Mouse (Mus musculus): Measurements from ENCODE around the gene Arsg. TPM values are rescaled to one million over a fixed set of nuclear protein-coding genes. Genes with fewer than 3 reads are reported as not detected.

Arsg gene
- total and polyA plus RNA-seq, 3 experiments: 0.79 to 3.3 (median 1.4) TPM

DNA sequence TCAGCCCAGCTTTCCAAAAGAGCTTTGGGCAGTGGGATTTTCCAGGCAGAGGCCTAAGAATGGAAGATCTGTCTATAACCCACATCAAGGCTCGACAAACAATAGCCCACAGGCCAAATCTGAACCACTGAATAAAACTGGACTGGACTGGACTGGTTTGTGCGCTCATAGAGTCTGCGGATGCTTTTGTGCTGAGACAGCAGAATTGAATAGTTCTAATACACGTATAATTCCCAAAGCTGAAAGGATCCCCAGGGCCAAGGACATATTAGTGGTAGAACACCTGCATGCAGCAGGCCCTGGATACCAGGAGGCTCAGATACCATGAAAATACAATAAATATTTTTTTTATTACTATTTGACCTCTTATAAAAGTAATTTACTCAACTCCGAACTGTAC lies 16.9 kb upstream of the Arsg start:
- Histone ChIP-seq H3K9ac (ENCODE audit: insufficient read depth, low read depth) (no peak overlapping the region), H3K27ac (ENCODE audit: insufficient read depth, low read depth) (no peak overlapping the region), H3K9me3 (replicated peaks; ENCODE audit: low read length) (no peaks in the 10 kb centered on the region), H3K4me3 (replicated peaks in 1 of 3; ENCODE audit: low read depth in 2 of 3, low read length in 2 of 3, poor library complexity in 1 of 3) (no peak overlapping the region), H3K79me2 (replicated peaks; ENCODE audit: control insufficient read depth, extremely low read depth, insufficient read depth, poor library complexity, severe bottlenecking) (no peaks in the 10 kb centered on the region), H3K4me1 (ENCODE audit: control insufficient read depth in 1 of 2, insufficient read depth in 2 of 2) (no peaks in the 10 kb centered on the region), H3K4me2 (ENCODE audit: insufficient read depth, low read depth, poor library complexity, severe bottlenecking) (no peak overlapping the region), H3K27me3 (replicated peaks) (no peaks in the 10 kb centered on the region), H3K36me3 (replicated peaks in 1 of 2; ENCODE audit: control insufficient read depth in 1 of 2, insufficient read depth in 1 of 2, low read length in 1 of 2) (peaks cover 29 to 88% of the 10 kb centered on the region in 2 experiments)
- in situ Hi-C loops (cut with MboI; ENCODE audit: low pct_ligation_motif_present, low pct_unique_long_range_greater_than_20kb, low sequenced_read_pairs) (no loop called here), dilution Hi-C loops (cut with MboI; ENCODE audit: extremely low pct_ligation_motif_present, extremely low pct_unique_long_range_greater_than_20kb, low sequenced_read_pairs) (no loop called here)
- TF ChIP-seq E2F4 (IDR thresholded peaks at IDR 0.05; ENCODE audit: insufficient replicate concordance, low read depth, low read length) (no peak), MAFK (IDR thresholded peaks at IDR 0.05; ENCODE audit: insufficient replicate concordance, low read length) (peak; percentile 88)
- DNase-seq (ENCODE audit: extremely low read depth): no peak

DNA sequence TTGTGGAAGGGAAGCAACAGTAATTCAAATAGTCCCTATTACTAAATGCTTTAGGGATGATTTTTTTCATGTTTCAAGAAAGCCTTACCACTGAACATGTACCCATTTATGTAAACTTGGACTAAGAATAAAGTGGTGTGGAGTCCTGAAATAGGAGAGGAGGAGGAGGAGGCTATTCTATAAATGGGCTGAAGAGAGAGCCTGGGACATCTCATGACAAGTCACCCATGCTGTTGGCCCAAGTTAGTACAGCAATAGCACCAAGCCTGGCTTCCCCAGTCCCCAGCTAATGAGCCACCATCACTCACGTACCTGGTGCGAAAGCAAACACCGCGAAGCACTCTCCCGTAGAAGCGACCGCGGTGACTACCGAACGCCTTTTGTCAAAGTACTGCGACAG lies 15.0 kb upstream of the Arsg start:
- no peak overlapping the region for H3K9ac ChIP-seq (ENCODE audit: insufficient read depth, low read depth)
- peaks cover 37 to 92% of the 10 kb centered on the region in 2 experiments for H3K36me3 ChIP-seq (replicated peaks in 1 of 2; ENCODE audit: control insufficient read depth in 1 of 2, insufficient read depth in 1 of 2, low read length in 1 of 2)
- no peak for DNase-seq (ENCODE audit: extremely low read depth)
- no peaks in the 10 kb centered on the region for H3K9me3 ChIP-seq (replicated peaks; ENCODE audit: low read length)
- TF ChIP-seq MEF2A (IDR thresholded peaks at IDR 0.05; ENCODE audit: borderline replicate concordance, low read depth, low read length) (no peak), MYC (IDR thresholded peaks at IDR 0.05; ENCODE audit: low read depth, low read length) (no peak), TCF12 (IDR thresholded peaks at IDR 0.05; ENCODE audit: low read depth, low read length) (no peak), PAX5 (IDR thresholded peaks at IDR 0.05; ENCODE audit: low read length) (no peak), IRF4 (IDR thresholded peaks at IDR 0.05; ENCODE audit: low read depth, low read length) (no peak), JUN (IDR thresholded peaks at IDR 0.05; ENCODE audit: insufficient read depth, low read depth, low read length) (no peak), MAX (IDR thresholded peaks at IDR 0.05; ENCODE audit: low read length) (no peak), SMC3 (IDR thresholded peaks at IDR 0.05; ENCODE audit: low read depth, low read length) (no peak), MXI1 (IDR thresholded peaks at IDR 0.05; ENCODE audit: low read depth, low read length) (no peak), UBTF (IDR thresholded peaks at IDR 0.05; ENCODE audit: low read depth, low read length) (no peak), BHLHE40 (IDR thresholded peaks at IDR 0.05; ENCODE audit: low read depth, low read length) (no peak), JUND (conservative IDR thresholded peaks at IDR 0.05; ENCODE audit: low read depth, low read length) (no peak), USF2 (conservative IDR thresholded peaks at IDR 0.05; ENCODE audit: low read depth, low read length) (no peak), ELF1 (IDR thresholded peaks at IDR 0.05; ENCODE audit: low read depth, low read length) (no peak), KAT2A (IDR thresholded peaks at IDR 0.05; ENCODE audit: insufficient replicate concordance, low read length) (no peak)
- no peak overlapping the region for H3K27ac ChIP-seq (ENCODE audit: insufficient read depth, low read depth)
- no peaks in the 10 kb centered on the region for H3K27me3 ChIP-seq (replicated peaks)
- dilution Hi-C loops (cut with MboI; ENCODE audit: extremely low pct_ligation_motif_present, extremely low pct_unique_long_range_greater_than_20kb, low sequenced_read_pairs) (no loop called here), in situ Hi-C loops (cut with MboI; ENCODE audit: low pct_ligation_motif_present, low pct_unique_long_range_greater_than_20kb, low sequenced_read_pairs) (no loop called here)
- H3K4me2 ChIP-seq (ENCODE audit: insufficient read depth, low read depth, poor library complexity, severe bottlenecking): no peak overlapping the region
- H3K79me2 ChIP-seq (replicated peaks; ENCODE audit: control insufficient read depth, extremely low read depth, insufficient read depth, poor library complexity, severe bottlenecking): no peaks in the 10 kb centered on the region
- H3K4me3 ChIP-seq (replicated peaks in 1 of 3; ENCODE audit: low read depth in 2 of 3, low read length in 2 of 3, poor library complexity in 1 of 3): no peak overlapping the region
- peaks cover 0 to 6% of the 10 kb centered on the region in 2 experiments; a peak in 1 of 4 replicates for H3K4me1 ChIP-seq (ENCODE audit: control insufficient read depth in 1 of 2, insufficient read depth in 2 of 2)

All from CH12.LX (cell line).